ENCODE assay signal across 8 mouse cellular contexts in the genomic region with DNA sequence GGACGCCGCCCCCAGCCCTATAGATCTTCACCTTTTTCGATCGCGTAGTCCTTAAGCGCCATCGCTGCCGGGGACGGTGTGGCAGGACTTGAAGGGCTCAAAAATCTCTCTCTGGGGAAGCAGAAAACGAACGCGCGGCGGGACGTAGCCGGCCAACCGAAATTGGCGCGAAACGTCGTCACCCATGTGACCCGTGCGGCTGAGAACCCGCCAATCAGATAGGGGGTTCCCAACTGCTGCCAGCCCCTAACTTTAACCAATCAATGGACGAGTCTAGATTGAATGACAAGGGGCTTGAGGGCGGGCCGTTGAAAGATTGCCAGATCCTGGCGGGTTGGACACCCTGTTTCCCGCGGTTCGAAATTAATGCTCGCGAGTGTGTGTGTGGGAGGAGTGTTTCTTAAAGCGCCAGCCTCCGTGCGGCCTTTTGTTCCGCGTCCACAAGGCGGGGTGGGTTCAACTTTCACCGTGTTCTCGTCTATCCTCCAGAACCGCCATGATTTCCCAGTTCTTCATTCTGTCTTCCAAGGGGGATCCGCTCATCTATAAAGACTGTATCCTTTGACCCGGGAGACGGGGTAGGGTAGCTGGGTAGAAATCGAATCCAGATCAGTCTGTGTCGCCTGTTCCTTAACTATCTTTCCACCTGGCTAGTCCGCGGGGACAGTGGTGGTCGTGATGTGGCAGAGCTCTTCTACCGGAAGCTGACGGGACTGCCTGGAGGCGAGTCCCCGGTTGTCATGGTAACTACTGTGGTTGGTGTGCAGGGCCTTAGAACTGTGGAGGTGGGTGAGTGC. TPM values are rescaled to one million over a fixed set of nuclear protein-coding genes. Genes with fewer than 3 reads are reported as not detected.
DNase-seq lines count a peak whose midpoint lies in the region; ATAC-seq and TF ChIP-seq lines count a peak whose summit lies in the region.

A gene (plus strand): TSS at position 308 of the 797 bp plus-strand sequence.
A gene (minus strand): TSS at position 728 of the 797 bp plus-strand sequence.

- H3K27me3 ChIP-seq in embryonic facial prominence, embryonic 15.5 days: no peaks in the 10 kb centered on the region
- no peaks in the 10 kb centered on the region for H3K27me3 ChIP-seq in limb, embryonic 14.5 days (ENCODE audit: control insufficient read depth, insufficient read depth, low read length)
- no peaks in the 10 kb centered on the region for H3K27me3 ChIP-seq in midbrain, postnatal 0 days (ENCODE audit: insufficient read depth, low read length)

- peak within 1 kb of the TSS; percentile 82 for H3K4me3 ChIP-seq in bone marrow, adult 2 months (replicated peaks; ENCODE audit: control insufficient read depth, low read depth, low read length)
- peak within 1 kb of the TSS; percentile 74 for H3K4me3 ChIP-seq in embryonic facial prominence, embryonic 15.5 days (replicated peaks)
- H3K4me3 ChIP-seq in limb, embryonic 14.5 days (replicated peaks; ENCODE audit: low read length): peak within 1 kb of the TSS; percentile 68
- peak within 1 kb of the TSS; percentile 61 for H3K4me3 ChIP-seq in midbrain, postnatal 0 days (ENCODE audit: low read depth, low read length)

- H3K36me3 ChIP-seq in embryonic facial prominence, embryonic 15.5 days: peaks cover 49% of the 10 kb centered on the region
- peaks cover 59% of the 10 kb centered on the region for H3K36me3 ChIP-seq in limb, embryonic 14.5 days (ENCODE audit: control insufficient read depth, insufficient read depth, low read length)
- peaks cover 31% of the 10 kb centered on the region for H3K36me3 ChIP-seq in midbrain, postnatal 0 days (ENCODE audit: insufficient read depth, low read length)

- H3K4me2 ChIP-seq in embryonic facial prominence, embryonic 15.5 days (replicated peaks): peak within 1 kb of the TSS; percentile 91
- H3K4me2 ChIP-seq in limb, embryonic 14.5 days (replicated peaks; ENCODE audit: low read depth, low read length, severe bottlenecking): peak within 1 kb of the TSS; percentile 74
- H3K4me2 ChIP-seq in midbrain, postnatal 0 days (ENCODE audit: low read depth, low read length, poor library complexity, severe bottlenecking): peak within 1 kb of the TSS; percentile 98

- H3K9ac ChIP-seq in embryonic facial prominence, embryonic 15.5 days: peak within 1 kb of the TSS; percentile 51
- peak within 1 kb of the TSS; percentile 67 for H3K9ac ChIP-seq in limb, embryonic 14.5 days (ENCODE audit: low read depth, low read length, severe bottlenecking)
- peak within 1 kb of the TSS; percentile 66 for H3K9ac ChIP-seq in midbrain, postnatal 0 days (replicated peaks; ENCODE audit: low read length, poor library complexity, severe bottlenecking)

- peak; percentile 94 for ATAC-seq in embryonic facial prominence, embryonic 15.5 days (ENCODE audit: insufficient number of reproducible peaks, low FRiP score, low TSS enrichment, low read depth)
- peak; percentile 92 for ATAC-seq in limb, embryonic 14.5 days (ENCODE audit: low FRiP score, low read depth)
- ATAC-seq in midbrain, postnatal 0 days (ENCODE audit: low FRiP score): peak; percentile 95

- H3K9me3 ChIP-seq in embryonic facial prominence, embryonic 15.5 days (replicated peaks): no peaks in the 10 kb centered on the region
- no peaks in the 10 kb centered on the region for H3K9me3 ChIP-seq in limb, embryonic 14.5 days (ENCODE audit: control insufficient read depth, low read length)
- H3K9me3 ChIP-seq in midbrain, postnatal 0 days (ENCODE audit: low read length): no peaks in the 10 kb centered on the region

- peak; percentile 78 for TF ChIP-seq POLR2A in bone marrow, adult 2 months (IDR thresholded peaks at IDR 0.05; ENCODE audit: borderline replicate concordance, control insufficient read depth, low read depth, low read length)
- peak; percentile 38; the same call in 1 of the 2 replicates for TF ChIP-seq POLR2A in limb, embryonic 14.5 days (IDR thresholded peaks at IDR 0.05; ENCODE audit: borderline replicate concordance, extremely low read depth, insufficient read depth, insufficient read length)

- no peaks in the 10 kb centered on the region; the same call in 1 of the 2 replicates for H3K4me1 ChIP-seq in bone marrow, adult 2 months (ENCODE audit: control insufficient read depth, insufficient read depth, low read length)
- peaks cover 28% of the 10 kb centered on the region for H3K4me1 ChIP-seq in embryonic facial prominence, embryonic 15.5 days
- H3K4me1 ChIP-seq in limb, embryonic 14.5 days (ENCODE audit: control insufficient read depth, insufficient read depth, low read length): peaks cover 16% of the 10 kb centered on the region
- peaks cover 10% of the 10 kb centered on the region; the same call in 1 of the 2 replicates for H3K4me1 ChIP-seq in midbrain, postnatal 0 days (ENCODE audit: insufficient read depth, low read length)

- under 1% methylated on average over 54 of the region's 54 CpGs for WGBS in bone marrow, adult 2 months
- WGBS in embryonic facial prominence, embryonic 15.5 days: under 1% methylated on average over 54 of the region's 54 CpGs
- WGBS in limb, embryonic 14.5 days: under 1% methylated on average over 54 of the region's 54 CpGs
- WGBS in midbrain, postnatal 0 days: under 1% methylated on average over 54 of the region's 54 CpGs

- peak; percentile 99 for DNase-seq in 416B (ENCODE audit: low read depth)
- DNase-seq in heart, adult 8-10 months (ENCODE audit: low spot score): peak; percentile 100
- DNase-seq in kidney, adult 9 months: peak; percentile 99
- DNase-seq in limb, embryonic 14.5 days (ENCODE audit: low spot score): peak; percentile 100
- DNase-seq in midbrain, postnatal 0 days (ENCODE audit: low spot score): peak; percentile 99
- DNase-seq in spleen, postnatal 14 days (ENCODE audit: low spot score in 2 of 2): peak; percentile 88 to 89

- H3K27ac ChIP-seq in bone marrow, adult 2 months (ENCODE audit: control insufficient read depth, insufficient read depth, low read depth, low read length, poor library complexity): peak within 1 kb of the TSS; percentile 84
- H3K27ac ChIP-seq in embryonic facial prominence, embryonic 15.5 days (replicated peaks): peak within 1 kb of the TSS; percentile 91
- H3K27ac ChIP-seq in limb, embryonic 14.5 days (replicated peaks; ENCODE audit: low read depth, low read length): peak within 1 kb of the TSS; percentile 91
- H3K27ac ChIP-seq in midbrain, postnatal 0 days (ENCODE audit: low read depth, low read length): peak within 1 kb of the TSS; percentile 87

- TF ChIP-seq CTCF in bone marrow, adult 2 months (IDR thresholded peaks at IDR 0.05; ENCODE audit: control insufficient read depth, insufficient read depth, low read length): no peak
- peak; percentile 43; the same call in 1 of the 2 replicates for TF ChIP-seq CTCF in midbrain, postnatal 0 days (IDR thresholded peaks at IDR 0.05)

RNA-seq across cellular contexts. Expression of the first gene that starts in this region (rescaled TPM):
- polyA plus RNA-seq in bone marrow, adult 2 months (2011; ENCODE audit: insufficient read depth, insufficient read length, low replicate concordance, missing spikeins): 24.8 and 37.2 TPM in 2 replicates
- 26.9 and 27.4 TPM in 2 replicates for polyA plus RNA-seq in embryonic facial prominence, embryonic 15.5 days (2015; fragmentation: Nextera tagmentation; extraction: Ambion mirVana)
- total RNA-seq in heart, adult 8-10 months (2022): 10 to 100 TPM in 1 of 4 experiments, 1 to 10 TPM in 3; 6.0 to 11.3 (median 7.6) TPM
- 73.4 and 107 TPM in 2 replicates for polyA plus RNA-seq in limb, embryonic 14.5 days (2012; rRNA removed)
- polyA plus RNA-seq in limb, embryonic 14.5 days (2014; fragmentation: Nextera tagmentation; extraction: Ambion mirVana): 18.6 and 19.9 TPM in 2 replicates
- 60.8 and 62.6 TPM in 2 replicates for total RNA-seq in midbrain, postnatal 0 days (2014; rRNA removed)
- 17.2 and 17.5 TPM in 2 replicates for polyA plus RNA-seq in midbrain, postnatal 0 days (2015; fragmentation: Nextera tagmentation; extraction: Ambion mirVana)

RNA-seq across cellular contexts. Expression of the second gene that starts in this region (rescaled TPM):
- 198 and 236 TPM in 2 replicates for polyA plus RNA-seq in bone marrow, adult 2 months (2011; ENCODE audit: insufficient read depth, insufficient read length, low replicate concordance, missing spikeins)
- polyA plus RNA-seq in embryonic facial prominence, embryonic 15.5 days (2015; fragmentation: Nextera tagmentation; extraction: Ambion mirVana): 141 and 142 TPM in 2 replicates
- 10 to 100 TPM in 1 of 4 experiments, 1 to 10 TPM in 3; 7.2 to 11.5 (median 8.2) TPM for total RNA-seq in heart, adult 8-10 months (2022)
- 136 and 149 TPM in 2 replicates for polyA plus RNA-seq in limb, embryonic 14.5 days (2012; rRNA removed)
- polyA plus RNA-seq in limb, embryonic 14.5 days (2014; fragmentation: Nextera tagmentation; extraction: Ambion mirVana): 144 and 152 TPM in 2 replicates
- total RNA-seq in midbrain, postnatal 0 days (2014; rRNA removed): 27.8 and 31.0 TPM in 2 replicates
- polyA plus RNA-seq in midbrain, postnatal 0 days (2015; fragmentation: Nextera tagmentation; extraction: Ambion mirVana): 37.9 and 39.6 TPM in 2 replicates

Comparison
In these comparisons a context has a peak if more than half of its experiments do, and no peak if none do; other contexts are left out.
1. Peak in every context shown above with its lines: DNase-seq, ATAC-seq, H3K4me3 ChIP-seq and H3K27ac ChIP-seq.